Mouse (Mus musculus) brain, embryonic 14.5 days (tissue): Measurements from ENCODE around the gene Rbm8a2.

Experiments used
- CTCF ChIP-seq: fragments of 200-500 bp; IDR thresholded peaks from 2 replicates; pipeline ENCODE4 v1.5.1; 2012; ENCODE audit warnings: inconsistent platforms, mild to moderate bottlenecking, moderate library complexity, borderline replicate concordance; ENCODE audit not compliant: insufficient read depth, insufficient read length; ENCODE audit errors: extremely low read depth
- POLR2A ChIP-seq: fragments of 200-500 bp; IDR thresholded peaks from 2 replicates; pipeline ENCODE4 v1.6.1; 2012; ENCODE audit warnings: mild to moderate bottlenecking, inconsistent platforms, borderline replicate concordance; ENCODE audit not compliant: poor library complexity, insufficient read depth, insufficient read length, severe bottlenecking; ENCODE audit errors: extremely low read depth

GRCm38 (mm10) chr1:176013497-176014268 lies 34.8 kb upstream of the Rbm8a2 start:
- TF ChIP-seq CTCF (no peak), POLR2A (no peak)
